8 mouse cellular contexts compared by ENCODE assay signal in the genomic region with DNA sequence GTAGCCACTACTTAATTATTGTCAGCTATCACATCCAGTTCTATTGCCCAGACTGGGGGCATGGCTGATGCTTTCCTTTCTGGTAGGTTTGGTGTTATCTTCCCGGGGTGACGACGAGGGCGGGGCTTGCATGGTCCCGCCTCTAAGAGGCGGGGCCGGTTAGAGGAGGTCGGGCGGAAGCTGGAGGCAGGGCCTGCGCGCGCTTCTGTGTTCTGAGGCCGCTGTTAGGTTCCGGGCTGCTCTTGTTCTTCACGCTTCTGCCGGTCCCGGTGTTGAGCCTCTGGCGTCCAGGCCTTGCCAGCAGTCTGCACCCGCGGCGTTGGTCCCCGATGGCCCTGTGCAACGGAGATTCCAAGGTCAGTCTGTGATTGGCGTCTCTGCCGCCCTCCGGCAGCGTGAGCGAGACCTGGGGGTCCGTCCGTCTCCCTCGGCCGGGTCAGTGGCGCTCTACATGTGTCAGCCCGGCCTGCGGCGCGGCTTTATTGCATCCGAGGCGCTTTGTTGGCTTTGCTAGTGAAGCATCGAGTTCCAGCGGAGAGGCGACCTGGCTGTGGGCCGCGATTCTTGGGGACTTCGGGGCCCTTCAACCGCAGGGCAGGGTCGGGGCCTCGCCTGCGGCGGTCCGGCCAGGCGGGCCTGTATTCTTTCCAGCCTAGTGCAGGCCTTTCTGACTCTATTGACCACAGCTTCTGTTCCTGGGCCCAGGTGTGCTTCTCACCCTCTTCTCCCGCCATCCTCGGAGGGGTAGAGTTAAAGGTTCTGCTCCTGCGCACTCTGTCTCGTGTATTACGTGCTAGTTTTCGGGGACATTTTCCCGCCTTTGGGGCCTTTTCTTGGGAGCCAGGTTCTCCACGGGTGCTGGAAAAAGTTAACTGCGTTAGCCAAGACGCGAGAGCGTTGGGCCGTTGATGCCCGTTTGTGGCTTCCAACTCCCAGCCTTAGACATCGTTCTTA. TPM values are rescaled to one million over a fixed set of nuclear protein-coding genes. Genes with fewer than 3 reads are reported as not detected.
A peak's percentile ranks its signal among the peaks of the same experiment; 100 is the strongest.
DNase-seq lines count a peak whose midpoint lies in the region; ATAC-seq lines count a peak whose summit lies in the region.

Gmps (plus strand) TSS at position 152 of the 954 bp plus-strand sequence.

- H3K36me3 ChIP-seq in hindbrain, embryonic 16.5 days (ENCODE audit: control insufficient read depth, insufficient read depth, low read length) = peaks cover 7% of the 10 kb centered on the region; the same call in 1 of the 2 replicates
- H3K36me3 ChIP-seq in macrophage (ENCODE audit: inconsistent target) = peaks cover 8% of the 10 kb centered on the region; the same call in 1 of the 2 replicates

- peak within 1 kb of the TSS; percentile 78 for H3K4me2 ChIP-seq in hindbrain, embryonic 16.5 days (ENCODE audit: low read length)

- peak; percentile 100 for ATAC-seq in hindbrain, embryonic 16.5 days

- peak within 1 kb of the TSS; percentile 95 for H3K9ac ChIP-seq in hindbrain, embryonic 16.5 days (ENCODE audit: low read depth, low read length)

- H3K4me3 ChIP-seq in hindbrain, embryonic 16.5 days (ENCODE audit: low read length) = peak within 1 kb of the TSS; percentile 97
- H3K4me3 ChIP-seq in macrophage (ENCODE audit: inconsistent target) = peak within 1 kb of the TSS; percentile 70

- H3K9me3 ChIP-seq in hindbrain, embryonic 16.5 days (ENCODE audit: control insufficient read depth, low read length) = no peaks in the 10 kb centered on the region

- H3K4me1 ChIP-seq in hindbrain, embryonic 16.5 days (ENCODE audit: control insufficient read depth, insufficient read depth, low read depth, low read length) = peaks cover 15% of the 10 kb centered on the region

- H3K79me2 ChIP-seq in macrophage (ENCODE audit: inconsistent target) = peaks cover 52% of the 10 kb centered on the region

- DNase-seq in R1 (ENCODE audit: low read depth, low spot score) = peak; percentile 94
- peak; percentile 91 to 94 for DNase-seq in cerebellum, postnatal 25 days
- peak; percentile 88 to 93 for DNase-seq in frontal cortex, postnatal 36 days (ENCODE audit: low spot score in 2 of 2)
- peak; percentile 89 to 92 for DNase-seq in left cerebral cortex, adult 18-20 months (ENCODE audit: low spot score in 2 of 2)
- DNase-seq in right cerebral cortex, adult 18-20 months = peak; percentile 94
- peak; percentile 55 for DNase-seq in urinary bladder, postnatal 10 days (ENCODE audit: low spot score)

- no peaks in the 10 kb centered on the region for H3K27me3 ChIP-seq in hindbrain, embryonic 16.5 days (replicated peaks; ENCODE audit: control insufficient read depth, insufficient read depth, low read length)

- H3K27ac ChIP-seq in hindbrain, embryonic 16.5 days (ENCODE audit: low read depth, low read length) = peak within 1 kb of the TSS; percentile 91
- peak within 1 kb of the TSS; percentile 22; the same call in 1 of the 2 replicates for H3K27ac ChIP-seq in macrophage

- under 1% methylated on average over 67 of the region's 67 CpGs for WGBS in hindbrain, embryonic 16.5 days
- WGBS in macrophage (ENCODE audit: missing documents) = under 1% methylated on average over 62 of the region's 67 CpGs

RNA-seq across cellular contexts. Expression of gene Gmps, which starts in this region (rescaled TPM):
- polyA plus RNA-seq in hindbrain, embryonic 16.5 days (2015; fragmentation: Nextera tagmentation; extraction: Ambion mirVana) = 39.9 and 43.0 TPM in 2 replicates
- total RNA-seq in left cerebral cortex, adult 18-20 months (2021) = 10 to 100 TPM; 48.2 to 48.7 TPM
- 10 to 100 TPM in 17 of 26 experiments, 1 to 10 TPM in 9; 4.4 to 22.4 (median 14.2) TPM for total RNA-seq in macrophage (2018; cell fraction: chromatin; rRNA removed)
- 10 to 100 TPM in 12 of 26 experiments, 1 to 10 TPM in 14; 7.8 to 13.5 (median 9.9) TPM for total RNA-seq in macrophage (2018; cell fraction: cytosol; rRNA removed)
- total RNA-seq in macrophage (2018; cell fraction: nucleus; rRNA removed) = 10 to 100 TPM in 12 of 26 experiments, 1 to 10 TPM in 14; 5.8 to 23.5 (median 9.5) TPM
- 8.1 to 12.9 TPM (median 12.4 TPM) in 3 replicates for polyA plus RNA-seq in macrophage (2018)

Comparison
In these comparisons a context has a peak if more than half of its experiments do, and no peak if none do; other contexts are left out.
1. Peak in every context shown above with its lines: DNase-seq, ATAC-seq, H3K4me3 ChIP-seq and H3K27ac ChIP-seq.